Mouse (Mus musculus): ENCODE measurements around the gene Osbp2. TPM values are rescaled to one million over a fixed set of nuclear protein-coding genes. Genes with fewer than 3 reads are reported as not detected.

Osbp2 gene
- polyA plus RNA-seq (2017; shearing (Covaris generic)): not detected

GRCm38 (mm10) chr11:3863454-3864112 lies at the start of gene Osbp2:
Osbp2 (minus strand) TSS chr11:3863903.

GRCm38 (mm10) chr11:3894406-3895281 lies 30.9 kb upstream of the Osbp2 start, which contains the start of the genes 4921536K21Rik and Dusp18:
4921536K21Rik (minus strand) TSS chr11:3895098.
Dusp18 (plus strand) TSS chr11:3895240.

Other genes starting within 250 kb of the Osbp2 start
- 34.4 TPM for gene Morc2a, start 214.7 kb downstream of the Osbp2 start, polyA plus RNA-seq (2017; shearing (Covaris generic))
- gene 4921536K21Rik, start 31.2 kb upstream of the Osbp2 start, polyA plus RNA-seq (2017; shearing (Covaris generic)): not detected
- gene Dusp18, start 31.3 kb upstream of the Osbp2 start, polyA plus RNA-seq (2017; shearing (Covaris generic)): 0.16 TPM
- 0.37 TPM for gene Slc35e4, start 50.8 kb upstream of the Osbp2 start, polyA plus RNA-seq (2017; shearing (Covaris generic))
- 11.7 TPM for gene Tcn2, start 68.3 kb upstream of the Osbp2 start, polyA plus RNA-seq (2017; shearing (Covaris generic))
- 68.3 TPM for gene Pes1, start 100.1 kb upstream of the Osbp2 start, polyA plus RNA-seq (2017; shearing (Covaris generic))
- 0.31 TPM for gene 4930556J24Rik, start 112.9 kb upstream of the Osbp2 start, polyA plus RNA-seq (2017; shearing (Covaris generic))
- not detected for gene Gal3st1, start 119.7 kb upstream of the Osbp2 start, polyA plus RNA-seq (2017; shearing (Covaris generic))
- gene Sec14l4, start 167.6 kb upstream of the Osbp2 start, polyA plus RNA-seq (2017; shearing (Covaris generic)): not detected
- not detected for gene Sec14l3, start 200.9 kb upstream of the Osbp2 start, polyA plus RNA-seq (2017; shearing (Covaris generic))
- 0.57 TPM for gene Mtfp1, start 231.5 kb upstream of the Osbp2 start, polyA plus RNA-seq (2017; shearing (Covaris generic))